Mouse (Mus musculus): ENCODE measurements at regions not wholly inside any gene's neighbourhood (a gene's known extent, or its start where the extent isn't known, plus 50 kb on each side); places are given as distances from the start of the nearest gene placed in this dataset.

DNA sequence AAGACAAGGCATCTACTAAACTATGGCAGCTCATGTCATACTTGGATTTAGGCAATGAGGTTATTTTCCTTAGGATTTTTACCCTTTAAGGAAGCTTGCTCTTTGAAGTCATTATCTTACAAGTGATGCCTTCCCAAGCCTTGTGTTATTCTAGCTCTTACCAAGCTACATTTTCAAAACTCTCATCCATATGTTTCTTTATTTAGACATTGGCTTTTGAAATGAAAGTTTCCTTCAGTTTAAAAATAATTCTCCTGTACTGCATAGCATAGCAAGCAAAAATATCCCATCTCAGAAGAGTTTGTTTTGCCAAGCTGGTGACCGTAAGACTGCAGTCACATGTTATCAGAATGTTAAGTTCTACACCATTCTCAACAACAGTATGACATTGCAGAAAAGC is 372.8 kb upstream of the Sptlc3 start:
- no peak for DNase-seq (ENCODE audit: low spot score in 2 of 2)

- no peak for DNase-seq (ENCODE audit: low spot score in 2 of 2)
Observed at GRCm38 (mm10) chr2:139132121-139132520, 361.6 kb upstream of the Sptlc3 start.

- DNase-seq (ENCODE audit: low spot score in 2 of 2), result no peak
Observed at GRCm38 (mm10) chr2:139147004-139147403, 346.7 kb upstream of the Sptlc3 start.

DNA sequence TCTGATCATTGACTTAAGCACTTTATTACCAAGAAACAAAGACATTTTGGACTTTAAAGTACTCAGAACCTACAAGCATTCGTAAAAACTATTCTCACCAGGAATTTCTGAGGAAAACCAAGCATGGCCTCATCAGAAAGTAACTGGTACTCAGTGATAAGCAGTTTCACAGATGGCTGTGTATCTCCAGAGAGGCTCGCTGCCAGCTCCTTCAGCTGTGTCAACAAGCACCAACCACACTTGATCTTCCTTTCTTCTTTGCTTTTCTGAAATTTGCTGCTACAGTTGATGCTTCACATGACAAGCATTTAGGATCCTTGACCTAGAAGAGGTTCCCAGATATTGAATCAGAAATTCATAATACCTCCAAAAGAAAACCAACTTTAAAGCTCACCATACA is 314.1 kb upstream of the Sptlc3 start:
- DNase-seq (ENCODE audit: low spot score in 2 of 2), result peak; percentile 28 to 42

DNA sequence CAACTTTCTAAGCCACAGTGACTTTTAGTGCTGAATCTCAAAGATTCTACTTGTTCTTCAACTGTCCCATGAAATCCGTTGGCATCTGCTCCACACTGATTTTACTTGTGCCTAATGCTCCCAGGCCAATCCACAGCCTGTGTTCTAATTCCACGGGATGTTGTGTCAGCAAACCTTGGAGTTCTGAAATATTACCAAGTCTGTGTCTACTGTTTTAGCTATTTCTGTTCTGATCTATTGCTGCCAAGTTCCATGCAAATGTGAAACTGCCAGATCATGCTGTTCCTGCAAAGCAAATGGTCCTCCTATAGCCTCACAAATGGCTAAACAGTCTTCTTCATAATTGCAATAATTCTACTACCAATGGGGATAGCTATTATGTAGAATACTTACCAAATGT is 295.4 kb upstream of the Sptlc3 start:
- DNase-seq (ENCODE audit: low spot score in 2 of 2), result no peak

- peak; percentile 34 to 51 for DNase-seq (ENCODE audit: low spot score in 2 of 2)
Observed at GRCm38 (mm10) chr2:139207649-139208048, 286.1 kb upstream of the Sptlc3 start.

DNA sequence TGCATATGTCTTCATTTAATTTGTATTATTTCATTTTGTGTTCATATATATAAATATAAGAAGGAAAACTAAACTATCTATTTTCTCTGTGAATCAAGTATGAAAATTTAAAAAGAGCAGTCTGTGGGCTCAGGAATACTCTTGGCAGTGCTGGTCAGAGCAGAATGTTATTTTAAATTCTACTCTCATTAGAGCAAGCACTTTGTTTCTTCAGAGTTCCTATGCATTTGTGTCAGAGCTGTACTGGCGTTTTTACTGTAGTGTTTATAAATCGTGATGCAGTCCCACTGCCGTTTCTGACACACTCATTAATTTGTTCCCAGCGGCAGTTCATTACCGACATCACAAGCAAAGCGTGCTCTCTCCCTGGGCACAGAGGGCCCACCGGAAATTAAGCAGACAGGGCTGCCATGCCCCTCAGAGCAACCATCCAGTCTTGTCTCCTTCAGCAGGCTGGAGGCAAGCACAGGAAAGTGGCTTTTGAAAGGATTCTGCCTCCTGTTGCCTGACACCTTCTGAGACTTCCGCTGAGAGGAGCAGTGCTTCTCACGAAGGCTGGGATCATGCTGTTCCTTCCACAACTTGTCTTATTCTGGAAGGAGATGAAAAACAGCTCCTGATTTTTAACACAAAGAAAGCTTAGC is 272.8 kb upstream of the Sptlc3 start:
- DNase-seq (ENCODE audit: low spot score in 2 of 2), result peak; percentile 44 to 49

GRCm38 (mm10) chr2:139230453-139230852 is 263.3 kb upstream of the Sptlc3 start:
- DNase-seq (ENCODE audit: low spot score in 2 of 2), result no peak

DNA sequence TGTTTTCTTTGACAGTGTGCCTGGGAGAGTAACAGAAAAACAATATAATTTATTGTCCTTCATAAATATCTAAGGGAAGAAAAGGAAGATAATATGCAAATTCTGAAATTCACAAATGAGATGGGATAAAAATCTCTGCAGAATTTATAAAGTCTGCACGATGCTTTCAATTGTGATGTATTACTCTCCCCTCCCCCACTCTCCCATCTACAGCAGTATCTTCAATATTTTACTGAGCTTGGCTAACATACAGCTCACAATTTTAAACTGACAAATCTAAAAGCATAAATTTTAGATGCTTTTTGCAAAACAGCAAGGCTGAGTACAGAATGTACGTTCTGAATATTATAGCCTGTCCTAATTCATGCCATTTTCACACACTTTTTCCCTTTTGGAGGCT is 243.6 kb upstream of the Sptlc3 start:
- DNase-seq (ENCODE audit: low spot score in 2 of 2), result no peak

DNA sequence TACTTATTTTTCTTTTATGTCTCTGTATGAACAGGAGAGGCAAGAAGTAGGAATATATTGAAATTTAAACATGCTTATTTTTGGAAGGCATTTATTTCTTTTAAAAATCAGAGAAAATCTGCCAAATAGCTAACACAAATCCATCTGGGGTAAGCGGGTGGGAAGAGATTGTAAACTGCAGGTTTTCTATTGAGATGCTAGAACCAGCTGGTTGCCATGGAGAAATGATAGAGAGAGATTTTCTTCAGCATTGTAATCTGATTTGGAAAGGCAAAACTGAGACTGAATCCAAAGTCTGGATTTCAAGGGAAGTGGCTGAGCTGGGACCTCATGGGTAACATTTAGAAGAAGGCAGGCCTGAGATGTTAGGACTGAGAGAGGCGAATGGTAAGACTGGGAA is 226.6 kb upstream of the Sptlc3 start:
- peak in 1 of 2 experiments; percentile 31 for DNase-seq (ENCODE audit: low spot score in 2 of 2)

DNA sequence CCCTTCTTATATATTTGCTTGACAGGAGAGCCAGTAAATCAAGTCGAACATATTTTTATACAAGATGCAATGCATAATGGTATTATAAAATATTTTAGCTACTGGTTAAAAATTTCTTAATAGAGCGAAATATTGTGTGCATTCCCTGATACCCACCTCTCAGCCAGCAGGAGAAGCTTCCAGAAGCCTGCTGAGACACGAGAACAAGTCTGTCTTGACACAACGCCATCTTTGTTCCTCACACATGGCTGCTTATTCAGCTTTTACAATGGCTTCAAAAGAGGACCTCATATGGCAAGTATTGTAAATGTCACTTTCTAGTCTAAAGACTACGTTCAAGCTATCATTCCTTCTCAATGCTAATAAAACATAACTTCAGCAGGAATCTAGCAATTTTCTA is 217.1 kb upstream of the Sptlc3 start:
- no peak for DNase-seq (ENCODE audit: low spot score in 2 of 2)

DNA sequence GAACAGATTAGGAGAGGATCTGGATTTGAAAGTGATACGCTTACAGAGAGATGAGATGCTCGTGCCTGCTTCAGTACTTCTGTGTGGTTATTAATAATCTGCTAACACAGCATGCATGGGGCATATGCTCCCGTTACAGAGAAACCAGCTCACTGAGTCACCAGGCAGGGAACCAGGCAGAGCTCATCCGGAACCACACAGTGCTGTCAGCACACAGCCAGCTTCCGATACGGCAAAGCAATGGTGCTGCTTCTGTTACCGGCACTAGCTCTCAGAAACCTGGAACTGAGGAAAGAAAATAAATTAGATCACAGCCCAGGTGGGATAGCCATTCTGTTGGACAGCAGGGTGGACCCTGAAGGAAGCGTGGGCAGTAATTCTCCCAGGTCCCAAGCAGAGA is 216.1 kb upstream of the Sptlc3 start:
- peak; percentile 40 to 44 for DNase-seq (ENCODE audit: low spot score in 2 of 2)

DNA sequence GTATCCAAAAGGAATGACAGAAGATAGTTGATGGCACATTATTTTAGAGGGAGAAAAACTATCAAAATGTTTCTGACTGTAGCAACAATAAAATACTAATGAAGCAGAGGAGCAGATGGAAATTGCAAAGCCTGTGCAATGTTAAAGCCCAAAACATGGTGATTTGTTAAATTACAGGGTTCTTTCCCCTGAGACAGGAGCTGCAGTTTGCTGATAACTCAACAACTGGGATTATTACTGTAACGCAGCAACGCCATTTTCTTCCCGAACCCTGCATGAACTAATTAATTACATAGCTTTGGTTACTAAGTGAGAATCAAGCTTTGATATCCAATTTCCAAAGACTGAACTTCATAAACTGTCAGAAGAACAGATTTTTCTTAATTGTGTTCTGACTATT is 212.7 kb upstream of the Sptlc3 start:
- DNase-seq (ENCODE audit: low spot score in 2 of 2), result no peak

- no peak for DNase-seq (ENCODE audit: low spot score in 2 of 2)
Observed at GRCm38 (mm10) chr2:139284315-139284714, 209.4 kb upstream of the Sptlc3 start.

DNA sequence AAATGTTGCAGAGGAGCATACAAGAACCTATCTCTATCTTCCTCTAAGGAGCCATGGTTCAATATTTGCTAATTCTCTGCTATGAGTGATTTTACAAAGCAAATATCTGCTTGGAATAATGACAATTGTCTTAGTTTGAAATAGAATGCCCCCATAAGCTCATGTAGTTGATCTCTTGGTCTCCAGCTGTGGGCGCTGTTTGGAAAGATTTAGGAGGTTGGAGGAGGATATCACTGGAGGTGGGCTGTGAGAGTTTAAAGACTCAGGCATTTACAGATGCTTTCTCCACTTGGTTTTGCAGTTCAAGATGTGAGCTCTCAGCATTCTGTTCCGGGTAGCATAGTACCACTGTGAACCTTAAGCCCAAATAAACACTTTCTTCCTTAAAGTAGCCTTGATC is 207.3 kb upstream of the Sptlc3 start:
- DNase-seq (ENCODE audit: low spot score in 2 of 2), result no peak

DNA sequence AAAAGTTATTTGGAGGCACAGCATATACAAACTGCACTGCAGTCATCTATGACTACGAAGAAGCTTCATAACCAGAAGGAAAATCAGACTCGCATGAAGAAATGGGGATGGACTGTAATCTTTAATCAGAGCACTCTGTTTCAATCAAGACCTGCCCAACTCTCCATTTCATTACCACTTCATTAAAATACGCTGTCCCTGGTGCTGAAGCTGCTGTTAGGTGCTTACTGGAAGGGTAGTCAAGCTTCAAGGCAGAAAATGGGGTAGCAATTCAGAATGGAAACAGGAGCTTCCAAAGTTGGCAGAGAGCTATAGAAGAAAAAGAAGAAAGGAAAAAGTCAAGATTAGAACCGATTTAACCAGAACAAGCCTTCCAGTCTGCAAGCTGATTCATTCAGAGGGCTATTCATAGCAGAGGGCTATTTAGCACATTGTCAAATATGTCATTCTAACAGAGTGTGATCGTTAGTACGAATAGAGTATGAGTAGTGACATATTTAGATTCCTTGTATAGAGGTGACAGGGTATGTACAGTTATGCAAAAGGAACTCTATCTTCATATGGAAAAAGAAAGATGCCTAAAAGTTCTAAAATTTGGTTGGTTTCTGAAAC is 195.1 kb upstream of the Sptlc3 start:
- DNase-seq (ENCODE audit: low spot score in 2 of 2), result no peak

GRCm38 (mm10) chr2:139311401-139311812 is 182.3 kb upstream of the Sptlc3 start:
- peak in 1 of 2 experiments; percentile 59 for DNase-seq (ENCODE audit: low spot score in 2 of 2)

- no peak for DNase-seq (ENCODE audit: low spot score in 2 of 2)
Observed at GRCm38 (mm10) chr2:139312053-139312452, 181.7 kb upstream of the Sptlc3 start.

DNA sequence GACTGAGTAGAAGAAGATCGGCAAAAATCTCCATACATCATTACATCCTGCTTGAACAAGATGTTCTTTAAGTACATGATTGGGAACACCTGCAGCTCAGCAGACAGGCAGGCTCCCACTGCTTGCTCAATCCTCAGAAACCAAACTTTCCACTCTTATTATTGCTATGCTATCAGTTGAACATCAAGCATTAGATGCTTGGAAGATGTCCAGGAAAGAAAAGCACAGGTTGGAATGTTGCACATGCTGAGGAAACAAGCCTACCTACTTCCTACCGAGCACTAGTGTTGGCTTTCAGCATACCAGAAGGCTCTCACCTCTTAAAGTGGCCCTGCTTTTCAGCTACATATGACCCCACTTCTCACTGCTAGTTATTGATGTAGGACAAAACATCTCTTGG is 171.2 kb upstream of the Sptlc3 start:
- DNase-seq (ENCODE audit: low spot score in 2 of 2), result no peak

- no peak for DNase-seq (ENCODE audit: low spot score in 2 of 2)
Observed at GRCm38 (mm10) chr2:139325501-139325900, 168.2 kb upstream of the Sptlc3 start.

- no peak for DNase-seq (ENCODE audit: low spot score in 2 of 2)
Observed at GRCm38 (mm10) chr2:139334681-139335080, 159.0 kb upstream of the Sptlc3 start.

DNA sequence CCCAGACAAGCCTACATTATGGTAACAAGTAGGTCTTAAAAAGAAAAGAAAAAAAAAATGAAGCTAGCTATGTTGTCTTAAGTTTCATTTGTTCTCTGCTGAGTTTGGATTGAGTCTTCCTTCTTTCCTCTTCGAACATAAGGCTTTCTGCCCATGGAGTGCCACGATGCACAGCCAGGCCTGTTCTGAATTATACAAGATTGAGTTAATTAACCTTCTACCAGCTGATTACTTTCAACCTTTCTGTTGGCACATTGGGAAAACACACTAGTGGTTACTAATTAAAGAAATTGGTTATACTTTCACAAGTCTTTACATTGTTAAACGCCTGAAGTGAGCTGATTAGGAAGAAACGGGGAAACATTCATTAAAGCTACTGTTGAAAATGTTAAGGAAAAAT is 155.5 kb upstream of the Sptlc3 start:
- no peak for DNase-seq (ENCODE audit: low spot score in 2 of 2)

DNA sequence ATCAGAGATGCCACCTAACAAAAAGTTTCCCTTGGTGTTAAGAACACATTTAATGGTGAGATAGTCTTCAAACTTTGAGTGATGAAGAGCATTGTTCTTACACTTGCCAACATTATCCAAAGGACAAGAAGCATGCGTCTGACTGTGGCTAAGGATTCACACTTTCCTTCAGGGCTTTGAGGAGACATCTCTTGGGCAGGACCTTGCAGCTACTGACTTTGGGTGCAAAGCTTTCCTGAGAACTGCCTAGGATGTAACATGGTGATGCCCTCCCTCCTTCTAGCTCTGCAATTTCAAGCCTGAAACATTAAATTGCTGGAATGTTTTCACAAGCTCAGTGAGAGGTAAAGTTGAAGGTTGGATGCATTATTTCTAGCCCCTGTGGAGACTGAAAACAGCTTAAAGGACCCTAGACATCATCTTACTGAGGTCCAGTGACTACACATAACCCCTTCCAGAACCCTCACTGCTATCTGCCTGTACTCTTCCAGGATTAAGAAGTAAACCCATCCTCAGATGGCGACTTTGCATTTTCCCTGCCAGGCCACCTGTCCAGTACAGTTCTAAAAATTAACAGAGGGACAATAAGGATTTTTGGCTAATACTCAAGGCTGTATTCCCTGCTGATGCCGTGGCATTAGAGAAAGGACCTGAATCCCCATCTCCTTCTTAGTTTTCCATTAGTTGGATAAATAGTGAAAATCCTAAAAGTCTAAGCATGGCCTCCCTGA is 137.3 kb upstream of the Sptlc3 start:
- DNase-seq (ENCODE audit: low spot score in 2 of 2), result no peak

Measured in right cerebral cortex, postnatal 10 days (tissue).